Mouse (Mus musculus) intestine, postnatal 0 days (tissue): ENCODE data around the gene Npb. TPM values are rescaled to one million over a fixed set of nuclear protein-coding genes. Genes with fewer than 3 reads are reported as not detected.
A peak's percentile ranks its signal among the peaks of the same experiment; 100 is the strongest.

Experiments used
- ATAC-seq: fragments of 200-750 bp; cut with Nextera tagmentation; 2 replicates; pipeline ENCODE4 v1.8.0; 2017; ENCODE audit warnings: mild to moderate bottlenecking, moderate TSS enrichment, moderate library complexity
- H3K27ac ChIP-seq: fragments of 300-500 bp; sonication (generic); 2 replicates; pipeline ENCODE4 v1.5.1; 2014; ENCODE audit warnings: mild to moderate bottlenecking, low read depth, low read length, moderate library complexity
- H3K27me3 ChIP-seq: fragments of 300-500 bp; sonication (generic); replicated peaks from 2 replicates; pipeline ENCODE4 v1.6.1; 2014; ENCODE audit warnings: low read length, mixed read lengths; ENCODE audit not compliant: control insufficient read depth, insufficient read depth
- H3K36me3 ChIP-seq: fragments of 300-500 bp; sonication (generic); 2 replicates; pipeline ENCODE4 v1.6.1; 2014; ENCODE audit warnings: mild to moderate bottlenecking, moderate library complexity; ENCODE audit not compliant: control insufficient read depth, insufficient read depth
- H3K4me1 ChIP-seq: fragments of 300-500 bp; sonication (generic); replicated peaks from 2 replicates; pipeline ENCODE4 v1.6.1; 2014; ENCODE audit warnings: antibody characterized with exemption, low read length, mixed read lengths; ENCODE audit not compliant: control insufficient read depth, insufficient read depth
- H3K4me2 ChIP-seq: fragments of 300-500 bp; sonication (generic); replicated peaks from 2 replicates; pipeline ENCODE4 v1.6.1; 2014; ENCODE audit warnings: low read depth, mild to moderate bottlenecking, moderate library complexity
- H3K4me3 ChIP-seq: fragments of 300-500 bp; sonication (generic); 2 replicates; pipeline ENCODE4 v1.5.1; 2014; ENCODE audit warnings: low read depth, low read length
- H3K9ac ChIP-seq: fragments of 300-500 bp; sonication (generic); 2 replicates; pipeline ENCODE4 v1.6.1; 2014; ENCODE audit warnings: mild to moderate bottlenecking, low read depth, low read length
- H3K9me3 ChIP-seq: fragments of 300-500 bp; sonication (generic); 2 replicates; pipeline ENCODE4 v1.6.1; 2016; ENCODE audit warnings: mixed run types; ENCODE audit not compliant: control insufficient read depth
- CTCF ChIP-seq: sonication (generic); IDR thresholded peaks from 2 replicates; pipeline ENCODE4 v1.5.1; 2016; ENCODE audit warnings: low read depth, mild to moderate bottlenecking, control low read depth, antibody characterized with exemption, moderate library complexity
- WGBS: fragments of 180-500 bp; shearing (Covaris S2); extraction: QIAGEN DNeasy Blood & Tissue Kit; methylation state at CpG from one replicate; pipeline ENCODE4 v1.1.7; 2014; 5-methylcytosine and 5-hydroxymethylcytosine counted together
- polyA plus RNA-seq: library from polyadenylated mRNA; unstranded; fragments of >200 nt; fragmentation: Nextera tagmentation; extraction: Ambion mirVana; gene quantifications from 2 replicates; pipeline ENCODE4 v1.2.1, GENCODE M21; 2015

Npb gene
- polyA plus RNA-seq, 1 experiment from 2014 or later = 3.4 TPM

- H3K9ac ChIP-seq = peak within 1 kb of the TSS; percentile 80
- H3K4me3 ChIP-seq = peak within 1 kb of the TSS; percentile 63
- WGBS = 10% methylated on average over 57 of the region's 58 CpGs
- peak; percentile 80 for ATAC-seq
- H3K9me3 ChIP-seq = no peaks in the 10 kb centered on the region
- H3K4me1 ChIP-seq = peaks cover 9% of the 10 kb centered on the region
- H3K4me2 ChIP-seq = peak within 1 kb of the TSS; percentile 88
- no peaks in the 10 kb centered on the region for H3K27me3 ChIP-seq
- no peak for TF ChIP-seq CTCF
- peaks cover 6% of the 10 kb centered on the region for H3K36me3 ChIP-seq
- H3K27ac ChIP-seq = peak within 1 kb of the TSS; percentile 91
Measured at GRCm38 (mm10) chr11:120633520-120634343, 25.5 kb downstream of the Npb start, which contains the start of gene Mafg. Gene Mafg (minus strand): TSS chr11:120633600.

- no peak overlapping the region for H3K27ac ChIP-seq
- 89% methylated on average over 5 of the region's 5 CpGs for WGBS
- H3K4me2 ChIP-seq = no peak overlapping the region
- no peaks in the 10 kb centered on the region for H3K9me3 ChIP-seq
- H3K9ac ChIP-seq = no peak overlapping the region
- H3K36me3 ChIP-seq = no peaks in the 10 kb centered on the region
- ATAC-seq = no peak
- H3K4me1 ChIP-seq = peaks cover 7% of the 10 kb centered on the region; the same call in 1 of the 2 replicates
- no peak overlapping the region for H3K4me3 ChIP-seq
- H3K27me3 ChIP-seq = no peaks in the 10 kb centered on the region
- TF ChIP-seq CTCF = no peak
Measured at GRCm38 (mm10) chr11:120634810-120635209, 26.5 kb downstream of the Npb start.

GRCm38 (mm10) chr11:120641255-120641654 lies 33.0 kb downstream of the Npb start:
- 72% methylated on average over 9 of the region's 9 CpGs for WGBS
- peaks cover 6% of the 10 kb centered on the region for H3K4me1 ChIP-seq
- ATAC-seq = no peak

DNA sequence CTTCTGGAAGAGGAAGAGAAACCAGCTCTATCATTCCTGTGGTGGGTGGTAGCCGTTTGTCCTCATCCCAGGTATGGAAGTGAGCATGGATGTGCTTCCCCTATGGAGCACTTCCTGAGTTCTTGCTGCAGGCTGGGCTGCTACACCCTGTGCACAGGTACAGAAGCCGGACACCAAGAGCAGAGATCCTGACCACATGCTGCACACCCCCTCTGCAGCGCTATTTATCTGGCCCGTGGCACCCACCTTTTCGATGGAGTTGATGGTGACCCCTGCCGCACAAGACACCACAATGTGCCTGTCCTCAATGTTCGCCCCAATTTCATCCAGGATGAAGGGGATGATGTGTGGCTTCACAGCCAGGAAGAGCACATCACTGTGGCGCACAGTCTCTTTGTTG lies 33.6 kb downstream of the Npb start:
- H3K9ac ChIP-seq = no peak overlapping the region
- WGBS = 87% methylated on average over 8 of the region's 8 CpGs
- no peak overlapping the region for H3K27ac ChIP-seq
- H3K36me3 ChIP-seq = no peaks in the 10 kb centered on the region; the same call in 1 of the 2 replicates
- no peak for ATAC-seq
- H3K4me3 ChIP-seq = no peak overlapping the region
- no peaks in the 10 kb centered on the region for H3K27me3 ChIP-seq
- H3K9me3 ChIP-seq = no peaks in the 10 kb centered on the region
- H3K4me2 ChIP-seq = no peak overlapping the region
- TF ChIP-seq CTCF = no peak
- peaks cover 6% of the 10 kb centered on the region for H3K4me1 ChIP-seq

More at GRCm38 (mm10) chr11:120641255-120641654, 33.0 kb downstream of the Npb start:
- Histone ChIP-seq H3K36me3 (no peaks in the 10 kb centered on the region; the same call in 1 of the 2 replicates), H3K9ac (no peak overlapping the region), H3K4me2 (no peak overlapping the region), H3K27me3 (no peaks in the 10 kb centered on the region), H3K27ac (no peak overlapping the region), H3K4me3 (no peak overlapping the region), H3K9me3 (no peaks in the 10 kb centered on the region)
- no peak for TF ChIP-seq CTCF

DNA sequence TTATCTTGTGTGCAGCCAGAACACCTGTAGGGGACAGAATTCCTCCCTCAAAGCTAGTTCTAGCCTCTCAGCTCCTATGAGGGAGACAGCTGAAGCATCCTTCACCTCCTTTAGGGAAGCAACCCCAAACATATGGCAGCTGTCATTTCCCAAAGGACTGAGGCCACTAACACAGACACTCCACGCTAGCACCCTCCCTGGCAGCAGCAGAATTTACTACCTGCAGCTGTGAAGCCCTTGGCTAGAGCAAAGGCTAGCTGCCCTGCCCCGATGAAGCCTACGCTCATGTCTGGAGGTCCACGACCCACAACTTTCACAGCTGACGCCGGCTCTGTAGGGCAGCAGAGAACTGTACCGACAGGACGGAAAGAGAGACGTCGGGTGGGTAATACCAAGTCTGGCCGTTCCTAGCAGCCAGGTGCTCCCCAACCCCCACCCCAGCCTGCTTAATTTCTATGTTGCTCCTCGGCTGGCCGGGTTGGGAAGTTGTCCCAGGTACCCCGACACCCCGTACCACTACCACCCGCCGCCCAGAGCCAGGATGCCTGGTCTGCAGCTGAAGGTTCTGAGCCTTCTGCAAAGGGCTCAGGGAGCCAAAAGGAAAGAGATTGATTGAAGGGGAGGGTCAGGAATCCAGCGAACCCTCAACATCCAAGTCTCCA lies 34.8 kb downstream of the Npb start:
- Histone ChIP-seq H3K4me2 (peak overlapping the region; percentile 92), H3K4me3 (peak overlapping the region; percentile 48), H3K27ac (no peak overlapping the region), H3K9me3 (no peaks in the 10 kb centered on the region), H3K9ac (peak overlapping the region; percentile 32; the same call in 1 of the 2 replicates), H3K4me1 (peaks cover 10% of the 10 kb centered on the region), H3K36me3 (no peaks in the 10 kb centered on the region; the same call in 1 of the 2 replicates), H3K27me3 (0 out of 2 replicates have a peak, but pooled peaks cover under 1% of the 10 kb centered on the region)
- peak; percentile 32; the same call in 1 of the 2 replicates for ATAC-seq
- TF ChIP-seq CTCF = 0 out of 2 replicates have a peak, but pooled peaks have one; percentile 12
- WGBS = under 1% methylated on average over 18 of the region's 18 CpGs

GRCm38 (mm10) chr11:120643601-120643987 lies 35.3 kb downstream of the Npb start, which contains the start of gene Pycr1:
Gene Pycr1 (minus strand): TSS chr11:120643769.
- Histone ChIP-seq H3K27ac (no peak within 1 kb of the TSS), H3K9ac (peak within 1 kb of the TSS; percentile 32; the same call in 1 of the 2 replicates), H3K4me1 (peaks cover 11% of the 10 kb centered on the region), H3K36me3 (no peaks in the 10 kb centered on the region; the same call in 1 of the 2 replicates), H3K9me3 (no peaks in the 10 kb centered on the region), H3K4me2 (peak within 1 kb of the TSS; percentile 92), H3K4me3 (peak within 1 kb of the TSS; percentile 48), H3K27me3 (0 out of 2 replicates have a peak, but pooled peaks cover 2% of the 10 kb centered on the region)
- WGBS = under 1% methylated on average over 15 of the region's 15 CpGs
- TF ChIP-seq CTCF = no peak
- peak; percentile 97 for ATAC-seq
